Comparison of ENCODE assay signal across 15 mouse cellular contexts in genomic region chr2:18460901-18461300, GRCm38 (mm10).
"Had no signal": no experiment of that assay in that cellular context is flagged by ENCODE, and none has a peak within 500 bp of the region (broad histone marks: within the 10 kb centered on the region; RNA-seq: fewer than 3 reads in every experiment).

No protein-coding gene starts in this region.

- DNase-seq: retina, postnatal 1 day; right cerebral cortex, adult 18-20 months; right cerebral cortex, postnatal 14 days; right cerebral cortex, postnatal 25 days; right cerebral cortex, postnatal 4 days; spleen, adult 18-20 months; thymus, adult 2 months; thymus, postnatal 14 days; thymus, postnatal 25 days; thymus, postnatal 36 days; thymus, postnatal 4 days had no signal

- H3K4me2 ChIP-seq: neural tube, embryonic 13.5 days; neural tube, embryonic 15.5 days; stomach, embryonic 15.5 days had no signal

- H3K9me3 ChIP-seq: neural tube, embryonic 15.5 days; stomach, embryonic 15.5 days had no signal

- H3K27me3 ChIP-seq: neural tube, embryonic 13.5 days; neural tube, embryonic 15.5 days; stomach, embryonic 15.5 days had no signal

- H3K36me3 ChIP-seq: neural tube, embryonic 13.5 days; neural tube, embryonic 15.5 days; stomach, embryonic 15.5 days had no signal

- H3K27ac ChIP-seq: neural tube, embryonic 13.5 days; neural tube, embryonic 15.5 days; stomach, embryonic 15.5 days; stomach, postnatal 0 days had no signal

- H3K9ac ChIP-seq: neural tube, embryonic 13.5 days; neural tube, embryonic 15.5 days; stomach, embryonic 15.5 days had no signal

- H3K4me3 ChIP-seq: neural tube, embryonic 13.5 days; neural tube, embryonic 15.5 days; stomach, embryonic 15.5 days had no signal

- H3K4me1 ChIP-seq: neural tube, embryonic 13.5 days; neural tube, embryonic 15.5 days; stomach, embryonic 15.5 days had no signal
